Mouse (Mus musculus): ENCODE measurements around the gene Ltbp1. TPM values are rescaled to one million over a fixed set of nuclear protein-coding genes. Genes with fewer than 3 reads are reported as not detected.
A peak's percentile ranks its signal among the peaks of the same experiment; 100 is the strongest.
"Not testable (repeated sequence)": the region's sequence is repeated elsewhere in the genome, so short reads cannot be mapped to it uniquely, and the experiment has no call there.

The Ltbp1 gene
- polyA plus RNA-seq, 1 experiment from 2014 or later: 14.2 TPM

- WGBS: 73% methylated on average over 8 of the region's 8 CpGs
- Histone ChIP-seq H3K36me3 (replicated peaks; ENCODE audit: control insufficient read depth, insufficient read depth, low read depth, low read length) (no peaks in the 10 kb centered on the region), H3K27me3 (ENCODE audit: control insufficient read depth, insufficient read depth, low read length) (no peaks in the 10 kb centered on the region), H3K4me3 (ENCODE audit: low read depth, low read length) (no peak overlapping the region), H3K4me2 (ENCODE audit: low read depth, low read length) (no peak overlapping the region), H3K27ac (replicated peaks; ENCODE audit: low read depth, low read length) (no peak overlapping the region), H3K9ac (replicated peaks; ENCODE audit: low read length) (no peak overlapping the region), H3K4me1 (ENCODE audit: control insufficient read depth, insufficient read depth, low read length) (no peaks in the 10 kb centered on the region), H3K9me3 (replicated peaks; ENCODE audit: control insufficient read depth, low read length) (no peaks in the 10 kb centered on the region)
- ATAC-seq (replicated peaks; ENCODE audit: insufficient number of reproducible peaks, low FRiP score, low TSS enrichment, low read depth) (no peak; the same call in 1 of the 2 replicates), DNase-seq (ENCODE audit: low spot score) (peak; percentile 43)
Observed at GRCm38 (mm10) chr17:75122584-75123282, 117.4 kb downstream of the Ltbp1 start.

DNA sequence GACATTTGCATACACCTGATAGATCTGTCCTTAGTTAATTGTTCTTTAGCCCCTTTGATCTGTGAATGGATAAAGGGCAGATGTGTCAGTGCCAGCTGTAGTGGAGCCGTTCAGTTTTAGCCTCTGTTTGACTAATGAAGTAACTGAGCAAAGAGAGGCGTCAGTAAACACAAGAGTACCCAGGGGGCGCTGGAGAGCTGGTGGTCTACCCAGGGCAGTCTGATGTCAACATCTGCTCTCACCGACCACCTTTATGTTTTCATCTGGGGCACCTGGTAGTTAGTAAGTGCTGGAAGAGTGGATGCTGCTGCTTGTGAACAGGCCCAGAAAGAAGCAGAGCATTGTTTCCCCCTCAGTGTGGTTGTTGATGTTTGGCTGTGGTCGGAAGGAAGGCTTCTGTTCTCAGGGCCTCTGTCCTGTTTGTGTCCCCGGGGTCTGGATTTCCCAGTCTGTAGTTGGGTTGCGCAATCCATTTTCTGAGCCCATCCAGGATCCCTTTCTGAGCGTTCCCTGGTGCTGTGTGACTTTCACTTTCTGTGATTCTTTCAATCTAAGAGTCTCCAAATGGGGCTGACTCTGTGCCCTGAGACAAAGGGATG is 123.1 kb downstream of the Ltbp1 start:
- Histone ChIP-seq H3K27me3 (ENCODE audit: control insufficient read depth, insufficient read depth, low read length) (no peaks in the 10 kb centered on the region), H3K4me2 (ENCODE audit: low read depth, low read length) (no peak overlapping the region), H3K4me3 (ENCODE audit: low read depth, low read length) (no peak overlapping the region), H3K9me3 (replicated peaks; ENCODE audit: control insufficient read depth, low read length) (no peaks in the 10 kb centered on the region), H3K9ac (replicated peaks; ENCODE audit: low read length) (no peak overlapping the region), H3K27ac (replicated peaks; ENCODE audit: low read depth, low read length) (no peak overlapping the region), H3K36me3 (replicated peaks; ENCODE audit: control insufficient read depth, insufficient read depth, low read depth, low read length) (no peaks in the 10 kb centered on the region), H3K4me1 (ENCODE audit: control insufficient read depth, insufficient read depth, low read length) (no peaks in the 10 kb centered on the region)
- DNase-seq (ENCODE audit: low spot score) (peak; percentile 34), ATAC-seq (replicated peaks; ENCODE audit: insufficient number of reproducible peaks, low FRiP score, low TSS enrichment, low read depth) (no peak)
- 64% methylated on average over 8 of the region's 8 CpGs for WGBS

DNA sequence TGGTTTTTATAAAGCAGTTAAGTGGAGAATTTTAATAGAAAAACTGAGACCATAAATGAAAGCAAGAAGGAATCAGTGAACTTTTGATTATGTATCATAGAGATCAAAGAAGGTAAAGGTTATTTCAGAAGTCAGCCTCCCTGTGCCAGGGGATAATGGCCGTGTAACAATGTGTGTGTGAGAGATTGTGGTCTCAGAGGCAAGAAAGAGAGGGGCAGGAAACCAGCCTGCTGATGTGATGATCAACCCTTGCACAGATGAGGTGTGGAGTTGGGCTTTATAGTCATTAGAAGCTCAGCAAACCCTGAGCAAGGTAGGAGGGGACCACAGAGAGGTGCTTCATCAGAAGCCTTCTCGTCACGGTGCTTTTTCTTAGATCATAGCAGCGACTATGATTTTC is 128.6 kb downstream of the Ltbp1 start:
- no peaks in the 10 kb centered on the region for H3K27me3 ChIP-seq (ENCODE audit: control insufficient read depth, insufficient read depth, low read length)
- no peak overlapping the region for H3K4me3 ChIP-seq (ENCODE audit: low read depth, low read length)
- WGBS: 89% methylated on average over 4 of the region's 4 CpGs
- no peak overlapping the region for H3K4me2 ChIP-seq (ENCODE audit: low read depth, low read length)
- H3K9me3 ChIP-seq (replicated peaks; ENCODE audit: control insufficient read depth, low read length): no peaks in the 10 kb centered on the region
- H3K4me1 ChIP-seq (ENCODE audit: control insufficient read depth, insufficient read depth, low read length): no peaks in the 10 kb centered on the region
- H3K36me3 ChIP-seq (replicated peaks; ENCODE audit: control insufficient read depth, insufficient read depth, low read depth, low read length): no peaks in the 10 kb centered on the region
- no peak overlapping the region for H3K27ac ChIP-seq (replicated peaks; ENCODE audit: low read depth, low read length)
- H3K9ac ChIP-seq (replicated peaks; ENCODE audit: low read length): no peak overlapping the region
- DNase-seq (ENCODE audit: low spot score) (no peak), ATAC-seq (replicated peaks; ENCODE audit: insufficient number of reproducible peaks, low FRiP score, low TSS enrichment, low read depth) (no peak)

- Histone ChIP-seq H3K9ac (replicated peaks; ENCODE audit: low read length) (no peak overlapping the region), H3K9me3 (replicated peaks; ENCODE audit: control insufficient read depth, low read length) (no peaks in the 10 kb centered on the region), H3K27me3 (ENCODE audit: control insufficient read depth, insufficient read depth, low read length) (no peaks in the 10 kb centered on the region), H3K4me2 (ENCODE audit: low read depth, low read length) (no peak overlapping the region), H3K27ac (replicated peaks; ENCODE audit: low read depth, low read length) (no peak overlapping the region), H3K4me1 (ENCODE audit: control insufficient read depth, insufficient read depth, low read length) (no peaks in the 10 kb centered on the region), H3K36me3 (replicated peaks; ENCODE audit: control insufficient read depth, insufficient read depth, low read depth, low read length) (no peaks in the 10 kb centered on the region), H3K4me3 (ENCODE audit: low read depth, low read length) (no peak overlapping the region)
- no peak for ATAC-seq (replicated peaks; ENCODE audit: insufficient number of reproducible peaks, low FRiP score, low TSS enrichment, low read depth)
- no peak for DNase-seq (ENCODE audit: low spot score)
- 91% methylated on average over 2 of the region's 2 CpGs for WGBS
Observed at GRCm38 (mm10) chr17:75139731-75140130, 134.4 kb downstream of the Ltbp1 start.

- not testable (repeated sequence) for H3K9ac ChIP-seq (replicated peaks; ENCODE audit: low read length); H3K36me3 ChIP-seq (replicated peaks; ENCODE audit: control insufficient read depth, insufficient read depth, low read depth, low read length); H3K9me3 ChIP-seq (replicated peaks; ENCODE audit: control insufficient read depth, low read length); H3K4me2 ChIP-seq (ENCODE audit: low read depth, low read length); ATAC-seq (replicated peaks; ENCODE audit: insufficient number of reproducible peaks, low FRiP score, low TSS enrichment, low read depth); H3K4me1 ChIP-seq (ENCODE audit: control insufficient read depth, insufficient read depth, low read length); H3K27me3 ChIP-seq (ENCODE audit: control insufficient read depth, insufficient read depth, low read length); DNase-seq (ENCODE audit: low spot score); H3K27ac ChIP-seq (replicated peaks; ENCODE audit: low read depth, low read length); H3K4me3 ChIP-seq (ENCODE audit: low read depth, low read length)
- WGBS: 90% methylated on average over 7 of the region's 7 CpGs
Observed at GRCm38 (mm10) chr17:75142845-75143244, 137.5 kb downstream of the Ltbp1 start.

GRCm38 (mm10) chr17:75143927-75144326 is 138.6 kb downstream of the Ltbp1 start:
- 60% methylated on average over 6 of the region's 6 CpGs for WGBS
- Histone ChIP-seq H3K4me3 (ENCODE audit: low read depth, low read length) (no peak overlapping the region), H3K27me3 (ENCODE audit: control insufficient read depth, insufficient read depth, low read length) (no peaks in the 10 kb centered on the region), H3K27ac (replicated peaks; ENCODE audit: low read depth, low read length) (no peak overlapping the region), H3K4me1 (ENCODE audit: control insufficient read depth, insufficient read depth, low read length) (no peaks in the 10 kb centered on the region), H3K4me2 (ENCODE audit: low read depth, low read length) (no peak overlapping the region), H3K9me3 (replicated peaks; ENCODE audit: control insufficient read depth, low read length) (no peaks in the 10 kb centered on the region), H3K9ac (replicated peaks; ENCODE audit: low read length) (no peak overlapping the region), H3K36me3 (replicated peaks; ENCODE audit: control insufficient read depth, insufficient read depth, low read depth, low read length) (no peaks in the 10 kb centered on the region)
- DNase-seq (ENCODE audit: low spot score): no peak
- no peak for ATAC-seq (replicated peaks; ENCODE audit: insufficient number of reproducible peaks, low FRiP score, low TSS enrichment, low read depth)

DNA sequence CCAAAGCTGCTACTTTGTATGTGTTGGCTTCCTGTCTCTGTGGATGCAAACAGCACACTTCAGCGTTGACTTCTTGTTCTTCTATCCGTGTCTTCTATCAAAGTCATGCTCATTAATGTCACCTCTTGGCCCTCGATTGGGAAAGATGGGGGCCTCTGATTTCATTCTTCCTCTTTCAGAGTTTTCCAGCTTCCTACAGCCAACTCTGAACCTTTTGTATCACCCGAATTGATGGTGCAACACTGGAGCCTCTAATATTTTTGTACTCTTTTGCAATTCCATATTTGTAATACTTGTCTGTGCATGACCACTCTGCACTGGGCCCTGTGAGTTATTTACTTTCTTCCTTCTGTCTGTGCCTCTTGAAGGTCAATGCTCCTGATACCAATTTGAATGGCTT is 141.8 kb downstream of the Ltbp1 start:
- no peaks in the 10 kb centered on the region for H3K4me1 ChIP-seq (ENCODE audit: control insufficient read depth, insufficient read depth, low read length)
- H3K9ac ChIP-seq (replicated peaks; ENCODE audit: low read length): no peak overlapping the region
- no peak for ATAC-seq (replicated peaks; ENCODE audit: insufficient number of reproducible peaks, low FRiP score, low TSS enrichment, low read depth)
- H3K4me3 ChIP-seq (ENCODE audit: low read depth, low read length): no peak overlapping the region
- no peak overlapping the region for H3K27ac ChIP-seq (replicated peaks; ENCODE audit: low read depth, low read length)
- WGBS: 92% methylated on average over 4 of the region's 4 CpGs
- no peak overlapping the region for H3K4me2 ChIP-seq (ENCODE audit: low read depth, low read length)
- DNase-seq (ENCODE audit: low spot score): no peak
- H3K9me3 ChIP-seq (replicated peaks; ENCODE audit: control insufficient read depth, low read length): no peaks in the 10 kb centered on the region
- no peaks in the 10 kb centered on the region for H3K27me3 ChIP-seq (ENCODE audit: control insufficient read depth, insufficient read depth, low read length)
- H3K36me3 ChIP-seq (replicated peaks; ENCODE audit: control insufficient read depth, insufficient read depth, low read depth, low read length): no peaks in the 10 kb centered on the region

DNA sequence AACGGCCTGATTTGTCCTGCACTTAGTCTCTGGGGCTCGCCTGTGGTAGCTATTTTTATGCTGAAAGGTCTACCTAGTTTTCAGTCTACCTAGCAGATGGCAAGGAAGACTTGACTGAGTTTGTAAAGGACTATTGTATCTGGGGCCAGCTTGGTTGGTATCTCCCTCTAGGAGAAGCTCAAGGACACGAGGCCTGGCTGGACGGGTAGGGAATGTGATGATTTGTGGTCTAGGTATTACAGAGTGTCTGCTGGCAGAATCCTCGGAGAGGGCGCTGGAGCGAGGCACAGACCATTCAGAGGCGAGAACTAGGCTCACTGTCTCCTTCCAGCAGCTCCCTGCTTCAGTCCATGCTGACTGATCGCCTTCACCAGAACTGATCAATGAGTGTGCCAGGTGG is 146.4 kb downstream of the Ltbp1 start:
- H3K27ac ChIP-seq (replicated peaks; ENCODE audit: low read depth, low read length): no peak overlapping the region
- H3K9ac ChIP-seq (replicated peaks; ENCODE audit: low read length): no peak overlapping the region
- WGBS: 80% methylated on average over 9 of the region's 9 CpGs
- H3K27me3 ChIP-seq (ENCODE audit: control insufficient read depth, insufficient read depth, low read length): no peaks in the 10 kb centered on the region
- H3K4me1 ChIP-seq (ENCODE audit: control insufficient read depth, insufficient read depth, low read length): no peaks in the 10 kb centered on the region
- H3K36me3 ChIP-seq (replicated peaks; ENCODE audit: control insufficient read depth, insufficient read depth, low read depth, low read length): no peaks in the 10 kb centered on the region
- H3K4me3 ChIP-seq (ENCODE audit: low read depth, low read length): no peak overlapping the region
- no peak for DNase-seq (ENCODE audit: low spot score)
- no peaks in the 10 kb centered on the region for H3K9me3 ChIP-seq (replicated peaks; ENCODE audit: control insufficient read depth, low read length)
- H3K4me2 ChIP-seq (ENCODE audit: low read depth, low read length): no peak overlapping the region
- ATAC-seq (replicated peaks; ENCODE audit: insufficient number of reproducible peaks, low FRiP score, low TSS enrichment, low read depth): no peak

All from embryonic facial prominence, embryonic 11.5 days (tissue).